Mouse (Mus musculus) CH12.LX (cell line): ENCODE results near the gene Nat8f4.
"Not testable (repeated sequence)": the region's sequence is repeated elsewhere in the genome, so short reads cannot be mapped to it uniquely, and the experiment has no call there.

Experiments
- CTCF ChIP-seq, 2 experiments: IDR thresholded peaks in 1 of 2; conservative IDR thresholded peaks in 1 of 2; 2 replicates each; pipeline ENCODE4 v1.5.1; 2011 to 2012; ENCODE audit warnings: low read depth in 2 of 2, low read length in 2 of 2, improper control_type of control experiment in 1 of 2, inconsistent platforms in 1 of 2, mild to moderate bottlenecking in 1 of 2, moderate library complexity in 1 of 2
- USF2 ChIP-seq: conservative IDR thresholded peaks from 2 replicates; pipeline ENCODE4 v1.6.1; 2011; ENCODE audit warnings: low read depth, low read length, improper control_type of control experiment

GRCm38 (mm10) chr6:85869006-85869405 lies 35.7 kb downstream of the Nat8f4 start, which contains the start of gene Nat8f2:
- not testable (repeated sequence) for TF ChIP-seq CTCF (conservative IDR thresholded peaks at IDR 0.05 in 1 of 2, IDR thresholded peaks at IDR 0.05 in 1 of 2; ENCODE audit: low read depth in 2 of 2, low read length in 2 of 2); USF2
